Mouse (Mus musculus): ENCODE results near the gene Txlna.

GRCm38 (mm10) chr4:129622803-129623535, 17.9 kb downstream of the Txlna start:
- TF ChIP-seq CTCF (IDR thresholded peaks at IDR 0.05; ENCODE audit: low read depth) (no peak), EP300 (IDR thresholded peaks at IDR 0.05; ENCODE audit: low read depth) (no peak)
